Mouse (Mus musculus) layer of hippocampus, adult 11-12 months (tissue): ENCODE results near the gene Rsph6a.

Experiments used
- DNase-seq: peaks from one replicate; pipeline ENCODE4 v3.0.0; 2022; ENCODE audit warnings: low spot score

Rsph6a gene

DNA sequence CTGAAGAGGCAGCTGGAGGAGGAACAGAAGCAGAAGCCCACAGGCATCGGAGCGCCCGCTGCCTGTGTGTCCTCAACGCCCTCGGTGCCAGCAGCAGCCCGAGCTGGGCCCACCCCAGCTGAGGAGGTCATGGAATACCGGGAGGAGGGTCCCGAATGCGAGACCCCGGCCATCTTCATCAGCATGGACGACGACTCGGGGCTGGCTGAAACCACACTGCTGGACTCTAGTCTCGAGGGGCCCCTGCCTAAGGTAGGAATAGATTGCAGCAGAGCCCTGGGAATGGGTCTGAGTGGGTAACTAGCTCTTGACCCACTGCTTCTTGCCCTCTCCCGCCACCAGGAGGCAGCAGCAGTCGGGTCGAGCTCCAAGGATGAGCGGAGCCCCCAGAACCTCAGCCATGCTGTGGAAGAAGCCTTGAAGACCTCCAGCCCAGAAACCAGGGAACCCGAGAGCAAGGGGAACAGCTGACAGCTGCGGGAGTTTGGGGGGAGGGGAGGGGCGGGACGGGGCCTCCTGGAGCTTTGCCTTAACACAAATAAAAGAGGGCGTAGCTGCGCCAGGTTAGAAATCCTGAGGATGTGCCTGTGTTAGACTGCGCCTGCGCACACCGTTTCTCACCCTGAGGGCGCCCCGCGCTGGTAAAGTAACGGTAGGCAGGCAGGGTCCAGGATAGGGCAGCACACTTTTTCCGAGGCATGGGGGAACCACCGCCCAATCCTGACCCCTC, at the start of gene Rsph6a:
Rsph6a (plus strand) TSS at position 644 of the 730 bp plus-strand sequence.
- peak; percentile 55 for DNase-seq

DNA sequence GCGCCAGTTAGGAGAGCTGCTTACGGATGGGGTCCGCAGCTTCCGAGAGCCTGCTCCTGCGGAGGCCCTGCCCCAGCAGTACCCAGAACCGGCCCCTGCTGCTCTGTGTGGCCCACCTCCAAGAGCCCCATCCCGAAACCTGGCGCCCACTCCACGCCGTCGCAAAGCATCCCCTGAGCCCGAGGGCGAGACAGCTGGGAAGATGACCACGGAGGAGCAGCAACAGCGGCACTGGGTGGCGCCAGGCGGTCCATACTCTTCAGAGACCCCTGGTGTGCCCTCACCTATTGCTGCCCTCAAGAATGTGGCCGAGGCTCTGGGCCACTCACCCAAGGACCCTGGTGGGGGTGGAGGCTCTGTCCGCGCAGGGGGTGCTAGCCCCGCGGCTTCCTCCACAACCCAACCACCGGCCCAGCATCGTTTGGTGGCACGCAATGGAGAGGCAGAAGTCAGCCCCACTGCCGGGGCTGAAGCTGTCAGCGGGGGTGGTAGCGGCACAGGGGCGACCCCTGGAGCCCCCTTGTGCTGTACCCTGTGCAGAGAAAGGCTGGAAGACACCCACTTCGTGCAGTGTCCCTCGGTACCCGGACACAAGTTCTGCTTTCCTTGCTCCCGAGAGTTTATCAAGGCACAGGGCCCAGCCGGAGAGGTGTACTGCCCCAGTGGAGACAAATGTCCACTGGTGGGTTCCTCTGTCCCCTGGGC, 48.9 kb upstream of the Rsph6a start:
- no peak for DNase-seq

DNA sequence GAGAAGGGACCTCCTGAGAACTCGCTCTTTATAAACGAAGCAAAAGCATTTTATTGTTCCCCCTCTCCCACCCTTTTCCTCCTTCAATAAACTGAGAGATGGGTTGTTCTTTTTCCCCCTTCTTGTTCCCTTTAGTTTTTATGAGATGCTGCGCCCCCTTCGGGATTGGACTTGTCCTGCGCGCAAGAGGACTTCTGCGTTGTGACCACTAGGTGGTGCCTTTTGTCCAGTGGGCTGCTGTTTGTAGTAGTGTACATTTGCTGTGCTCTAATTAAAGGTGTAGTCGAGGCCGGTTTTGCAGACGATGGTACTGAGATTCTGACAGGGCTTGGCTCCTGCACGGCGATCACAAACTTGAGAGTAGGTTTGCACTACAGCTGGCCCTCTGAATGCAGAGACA, 48.0 kb upstream of the Rsph6a start:
- DNase-seq, result peak; percentile 92

DNA sequence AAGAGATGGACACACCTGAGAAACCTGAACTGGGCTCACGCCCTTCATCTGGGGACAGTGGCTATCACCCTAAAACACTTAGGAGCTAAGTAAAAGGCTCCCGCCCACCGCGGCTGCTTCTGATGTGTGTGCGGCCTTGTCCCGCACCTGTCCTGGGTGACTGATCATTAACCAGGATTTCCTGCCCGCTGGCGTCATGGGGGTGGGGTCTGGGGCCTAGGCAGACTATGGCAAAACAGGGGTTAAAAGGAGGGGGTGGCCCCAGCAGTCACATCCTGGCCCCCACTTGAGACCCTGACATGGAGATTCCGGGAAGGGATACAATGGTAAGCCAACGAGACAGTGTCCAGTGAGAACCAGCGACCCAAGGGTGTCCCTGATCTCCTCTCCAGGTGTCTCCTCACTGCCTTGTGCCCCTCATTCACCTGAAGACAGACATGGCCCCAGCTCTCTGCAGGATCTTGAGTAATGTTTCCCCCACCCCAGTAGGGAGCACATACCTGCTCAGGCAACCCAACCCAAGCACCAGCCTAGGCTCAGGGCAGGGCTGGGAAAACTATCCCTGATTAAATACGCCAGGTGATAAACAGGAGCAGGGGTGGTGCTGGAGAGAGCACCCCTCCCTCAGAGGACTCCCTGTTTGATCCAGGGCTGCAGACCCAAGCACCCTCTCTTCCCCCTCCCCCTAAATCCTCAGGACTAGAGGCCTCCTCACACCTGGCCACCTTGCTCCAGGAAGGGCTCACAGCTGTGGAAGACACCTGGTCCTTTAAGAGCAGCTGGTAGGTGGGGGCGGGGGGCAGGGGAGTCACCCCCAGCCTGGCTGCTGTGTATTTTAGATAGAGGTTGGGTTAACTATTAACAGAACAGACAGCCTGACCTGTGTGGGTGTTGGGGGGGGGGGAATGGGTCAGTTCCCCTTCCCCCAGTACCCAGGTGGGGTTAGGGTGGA, 47.2 kb upstream of the Rsph6a start:
- no peak for DNase-seq

DNA sequence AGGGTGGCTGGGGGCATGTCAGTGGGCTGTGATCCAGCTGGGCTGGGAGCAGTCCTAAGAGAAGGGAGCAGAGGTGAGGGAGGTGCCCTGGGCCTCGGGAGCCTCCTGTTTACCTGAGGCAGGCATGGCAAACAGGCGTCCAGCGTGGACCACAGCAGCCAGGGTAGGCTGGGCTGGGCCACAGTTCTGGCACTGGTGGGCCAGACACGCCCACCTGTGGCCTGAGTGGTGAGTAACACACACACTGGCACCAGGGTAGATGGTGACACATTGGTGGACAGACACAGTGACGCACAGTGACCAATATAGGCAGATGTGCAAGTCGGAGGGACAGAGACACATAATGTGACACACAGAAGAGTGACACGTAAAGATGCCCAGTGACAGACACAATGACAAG, 43.9 kb upstream of the Rsph6a start:
- DNase-seq, result no peak

DNA sequence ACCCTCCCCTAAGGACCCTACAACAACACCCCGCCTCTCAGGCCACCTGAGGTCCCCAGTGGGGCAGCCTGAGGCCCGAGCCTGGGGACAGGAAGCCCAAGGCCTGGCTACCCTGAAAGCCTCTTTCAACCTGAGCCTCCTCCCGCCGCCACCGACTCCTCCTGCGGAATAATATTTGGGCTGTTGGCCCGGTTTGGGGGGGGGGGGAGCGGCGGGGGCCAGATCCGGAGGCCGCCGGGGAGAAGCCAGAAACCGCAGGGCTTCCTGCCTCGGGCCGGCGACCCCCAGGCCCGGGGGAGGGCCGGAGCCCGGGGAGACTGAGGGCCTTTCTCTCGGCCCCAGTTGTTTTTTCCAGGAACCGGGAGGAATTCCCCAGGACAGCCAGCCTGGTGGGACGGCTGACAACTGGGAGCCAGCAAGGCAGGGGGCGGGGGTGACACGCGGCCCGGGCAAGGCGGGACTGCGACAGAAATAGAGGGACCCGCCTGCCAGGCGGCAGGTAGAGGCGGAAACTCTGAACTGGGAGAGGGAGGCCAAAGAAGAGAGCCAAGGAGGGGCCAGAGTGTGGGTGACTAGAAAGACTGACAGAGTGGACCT, 42.4 kb upstream of the Rsph6a start:
- DNase-seq, result no peak

DNA sequence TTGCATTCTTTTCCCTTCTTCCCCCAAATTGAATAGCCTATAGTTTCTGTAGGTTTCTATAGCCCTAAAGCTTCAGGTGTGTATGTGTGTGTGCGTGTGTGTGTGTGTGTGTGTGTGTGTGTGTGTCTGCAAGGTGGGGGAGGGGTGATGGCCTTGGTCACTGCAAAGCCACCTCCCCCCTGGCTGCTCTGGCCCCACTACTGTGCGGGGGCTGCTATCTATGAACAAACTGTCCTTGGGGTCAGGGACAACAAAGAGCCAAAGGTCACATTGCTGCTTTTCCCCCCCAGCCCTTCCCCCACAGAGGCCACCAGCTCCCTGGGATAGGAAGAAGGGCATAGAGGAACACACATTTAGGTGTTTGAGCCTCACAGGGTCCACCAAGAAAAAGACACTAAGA, 41.6 kb upstream of the Rsph6a start:
- DNase-seq, result no peak

DNA sequence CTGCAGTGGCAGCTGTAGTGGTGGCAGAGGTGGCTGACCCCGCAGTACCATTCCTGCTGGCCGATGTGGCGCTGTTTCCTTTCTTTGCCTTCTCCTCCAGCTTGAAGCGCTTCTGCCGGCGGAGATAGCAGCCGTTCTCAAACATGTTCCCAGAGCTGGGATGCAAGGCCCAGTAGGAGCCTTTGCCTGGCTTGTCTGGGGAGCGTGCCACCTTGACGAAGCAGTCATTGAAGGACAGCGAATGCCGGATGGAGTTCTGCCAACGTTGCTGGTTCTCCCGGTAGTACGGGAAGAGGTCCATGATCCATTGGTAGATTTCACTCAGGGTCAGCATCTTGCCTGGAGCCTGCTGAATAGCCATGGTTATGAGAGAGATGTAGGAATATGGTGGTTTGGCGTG, 40.0 kb upstream of the Rsph6a start:
- DNase-seq, result no peak

DNA sequence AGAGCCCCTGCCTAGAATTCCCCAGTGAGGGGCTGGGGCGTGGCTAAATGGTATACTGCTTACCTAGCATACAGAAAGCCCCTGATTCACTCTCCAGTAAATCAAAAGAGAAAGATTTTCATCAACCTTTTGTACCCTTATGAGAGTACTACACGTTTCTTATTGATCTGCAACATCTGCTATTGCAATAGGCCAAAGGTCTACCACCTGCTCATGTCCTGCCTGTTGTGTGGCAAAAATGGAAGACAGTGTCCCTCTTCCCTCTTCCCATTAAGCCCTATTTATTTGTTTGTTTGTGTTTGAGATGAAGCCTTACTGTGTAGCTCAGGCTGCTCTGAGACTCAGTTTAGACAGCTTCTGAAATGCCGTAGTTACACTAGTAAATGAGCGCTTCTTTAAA, 38.4 kb upstream of the Rsph6a start:
- no peak for DNase-seq

DNA sequence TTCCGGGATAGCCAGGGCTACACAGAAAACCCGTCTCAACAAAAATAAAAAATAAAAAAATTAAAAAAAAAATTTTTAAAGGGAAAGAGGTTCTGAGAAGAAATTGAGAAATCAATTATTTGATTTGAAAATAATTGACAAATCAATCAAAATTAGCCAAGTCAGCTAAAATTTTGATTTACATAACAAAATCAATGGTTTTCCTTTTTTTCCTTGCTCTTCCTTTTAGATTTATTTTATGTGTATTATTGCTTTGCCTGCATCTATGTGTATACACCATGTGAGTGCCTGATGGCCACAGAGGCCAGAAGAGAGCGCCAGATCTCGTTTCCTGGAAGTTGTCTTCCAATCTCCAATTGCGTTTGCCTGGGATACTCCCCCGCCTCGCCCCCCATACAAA, 36.6 kb upstream of the Rsph6a start:
- no peak for DNase-seq

DNA sequence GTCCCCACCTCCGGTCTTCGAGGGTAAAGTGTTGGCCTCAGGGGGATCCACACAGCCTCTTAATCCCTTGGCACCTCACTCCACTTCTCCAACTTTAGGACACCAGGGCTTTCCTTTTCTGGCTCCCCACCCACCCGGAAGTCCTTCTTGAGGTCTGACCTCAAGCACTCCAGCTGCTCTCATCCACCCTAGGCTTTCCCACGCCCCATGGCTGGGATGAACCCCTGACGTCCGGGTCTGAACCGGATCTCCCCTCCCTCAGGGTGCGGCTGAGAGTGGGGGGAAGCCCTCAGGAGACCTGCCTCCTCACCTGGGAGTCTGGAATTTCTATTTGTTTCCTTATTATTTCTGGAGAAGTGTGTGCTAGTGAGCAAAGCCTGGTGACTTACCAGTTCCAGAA, 33.4 kb upstream of the Rsph6a start:
- no peak for DNase-seq

DNA sequence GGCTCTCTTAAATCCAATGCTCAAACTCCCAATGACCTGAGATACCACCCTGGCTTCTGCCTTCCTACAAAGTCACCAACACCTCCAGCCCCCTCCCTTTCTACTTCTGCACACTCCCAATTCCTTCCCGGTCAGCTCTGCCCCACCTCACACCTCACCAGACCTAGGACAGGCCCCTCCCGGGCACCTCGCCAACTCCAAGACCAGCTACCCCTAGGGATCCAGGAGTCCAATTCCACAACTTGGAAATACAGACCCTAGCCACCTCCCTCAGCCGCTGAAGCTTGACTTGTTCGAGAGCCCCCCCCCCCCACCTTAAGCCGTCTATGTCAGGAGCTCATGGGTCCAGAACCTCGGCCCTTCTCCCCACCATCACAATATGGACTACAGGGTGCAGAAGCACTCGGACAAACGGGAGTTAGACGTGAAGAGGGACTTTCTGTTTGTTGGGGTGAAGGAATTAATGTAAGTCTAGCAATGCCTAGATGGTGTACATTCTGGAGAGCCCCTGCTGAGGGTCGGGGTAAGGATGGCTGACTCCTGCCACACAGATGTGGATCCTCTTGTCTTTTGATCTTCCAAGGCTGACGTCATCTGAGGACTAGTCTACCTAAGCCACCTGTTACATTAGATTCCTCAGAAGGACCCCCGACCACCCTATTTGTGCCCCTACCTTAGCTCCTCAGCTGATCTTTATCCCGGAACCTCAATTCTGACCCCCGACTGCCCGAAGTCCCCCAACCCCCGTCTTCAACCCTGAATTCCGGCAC, 32.1 kb upstream of the Rsph6a start:
- no peak for DNase-seq

DNA sequence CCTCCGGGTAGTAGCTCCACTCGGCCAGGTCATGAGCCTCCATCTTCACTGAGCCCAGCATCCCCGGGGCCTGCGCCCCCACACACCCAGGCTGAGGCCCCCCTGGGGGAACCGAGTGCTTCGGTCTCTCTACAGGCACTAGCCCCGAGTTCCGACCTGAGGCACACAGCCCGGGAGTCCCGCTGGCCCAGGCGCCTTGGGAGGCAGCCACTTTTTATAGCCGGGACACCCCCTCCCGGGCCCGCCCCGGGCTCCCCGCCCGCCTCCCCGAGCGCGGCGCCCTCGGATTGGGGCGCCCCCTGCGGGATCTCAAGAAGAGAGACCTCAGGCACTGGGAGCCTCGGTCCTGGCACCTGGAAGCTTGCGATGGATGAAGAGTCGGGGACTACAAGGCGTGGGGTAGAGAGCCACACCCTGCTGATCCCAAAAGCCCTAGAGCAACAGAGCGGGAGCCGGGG, 31.1 kb upstream of the Rsph6a start, which contains the start of gene Foxa3:
Foxa3 (minus strand) TSS at position 182 of the 458 bp plus-strand sequence.
- peak; percentile 39 for DNase-seq

DNA sequence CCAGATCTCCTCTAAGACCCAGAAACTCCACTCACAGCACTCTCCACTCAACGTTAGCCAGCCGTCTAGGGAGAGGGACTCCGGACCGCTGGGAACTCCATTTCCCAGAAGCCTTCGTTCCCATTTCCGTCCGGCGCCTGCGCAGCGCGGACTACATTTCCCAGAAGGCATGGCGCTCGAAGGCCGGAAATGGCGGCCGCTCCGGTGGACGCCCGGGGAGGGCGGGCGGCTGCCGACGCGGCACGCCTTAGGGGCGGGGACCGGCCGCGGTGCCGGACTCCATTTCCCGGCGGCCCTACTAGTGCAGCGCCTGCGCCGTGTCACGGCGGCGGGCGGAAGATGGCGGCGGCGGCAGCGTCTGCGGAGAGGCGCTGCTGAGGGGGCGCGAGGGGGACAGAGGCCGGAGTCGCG, 30.4 kb upstream of the Rsph6a start, which contains the start of gene Sympk:
Sympk (plus strand) TSS at position 282 of the 411 bp plus-strand sequence.
- DNase-seq, result peak; percentile 94

DNA sequence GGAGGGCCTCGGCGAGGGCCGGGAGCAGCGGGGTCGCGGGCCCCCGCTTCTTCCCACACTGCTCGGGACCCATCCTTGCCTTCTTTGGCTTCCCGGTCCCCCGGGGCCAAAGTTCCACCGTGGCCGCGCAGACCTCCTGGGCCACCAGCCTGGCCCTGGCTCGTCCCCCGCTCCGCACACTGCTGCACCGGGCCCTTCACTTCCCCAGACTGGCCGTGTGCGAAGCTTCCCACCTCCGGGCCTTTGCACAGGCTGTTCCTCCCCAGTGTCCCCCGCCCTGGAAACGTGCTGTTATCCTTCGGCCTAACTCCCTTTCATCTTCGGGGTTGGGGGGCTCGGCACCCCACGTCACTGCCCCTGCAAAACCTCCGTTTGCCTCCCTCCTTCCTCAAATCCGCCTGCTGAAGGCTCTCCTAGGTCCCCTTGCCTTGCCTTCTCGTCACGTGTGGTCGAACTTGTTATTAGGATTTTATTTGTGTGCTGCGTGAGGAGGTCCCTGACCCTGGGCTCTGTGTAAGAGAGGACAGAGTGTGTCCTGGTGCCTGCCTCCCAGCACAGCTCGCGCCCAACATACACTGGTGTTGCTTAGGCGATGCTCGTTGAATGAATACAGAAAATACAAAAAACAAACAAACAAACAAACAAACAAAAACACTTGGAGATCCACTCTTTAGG, 29.8 kb upstream of the Rsph6a start:
- peak; percentile 42 for DNase-seq

DNA sequence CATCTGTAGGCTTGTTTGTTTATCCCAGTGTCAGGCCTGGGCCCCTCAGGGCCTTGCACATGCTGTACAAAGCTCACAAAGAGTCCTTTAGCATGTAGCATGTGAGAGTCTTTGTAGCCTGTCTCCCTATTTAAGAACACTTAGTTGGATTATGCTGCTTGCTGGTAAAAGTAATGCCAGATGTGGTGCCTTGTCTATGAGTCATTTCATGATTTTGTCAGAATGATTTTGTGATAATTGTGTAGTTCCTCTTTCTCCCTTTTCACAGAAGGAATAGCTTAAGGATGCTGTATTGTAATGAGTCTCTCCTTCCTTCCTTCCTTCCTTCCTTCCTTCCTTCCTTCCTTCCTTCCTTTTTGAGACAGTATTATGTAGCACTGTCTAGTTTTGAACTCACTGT, 26.4 kb upstream of the Rsph6a start:
- no peak for DNase-seq

DNA sequence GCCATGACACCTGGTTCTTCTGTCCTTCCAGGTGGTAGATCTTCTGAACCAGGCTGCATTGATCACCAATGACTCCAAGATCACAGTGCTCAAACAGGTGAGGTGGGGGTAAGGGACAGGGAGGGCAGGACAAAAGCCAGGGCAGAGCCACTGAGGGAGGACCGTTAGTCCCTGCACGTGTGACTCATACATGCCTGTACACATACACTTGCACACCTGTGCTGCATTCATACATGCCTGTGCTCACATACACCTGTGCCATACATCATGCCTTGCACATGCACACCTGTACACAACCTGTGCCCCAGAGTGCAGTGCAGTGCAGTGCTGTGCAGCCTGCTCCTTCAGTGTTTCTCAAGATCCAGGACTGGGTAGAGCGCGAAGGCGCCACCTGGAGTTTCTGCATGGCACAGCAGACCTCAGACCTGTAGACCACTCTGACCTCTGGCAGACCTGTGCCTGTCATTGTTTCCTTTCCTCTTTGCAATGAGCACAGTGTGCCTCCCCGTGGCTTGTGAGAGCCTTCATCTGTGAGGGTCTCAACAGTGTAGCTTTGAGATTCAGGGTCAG, 25.3 kb upstream of the Rsph6a start:
- no peak for DNase-seq

DNA sequence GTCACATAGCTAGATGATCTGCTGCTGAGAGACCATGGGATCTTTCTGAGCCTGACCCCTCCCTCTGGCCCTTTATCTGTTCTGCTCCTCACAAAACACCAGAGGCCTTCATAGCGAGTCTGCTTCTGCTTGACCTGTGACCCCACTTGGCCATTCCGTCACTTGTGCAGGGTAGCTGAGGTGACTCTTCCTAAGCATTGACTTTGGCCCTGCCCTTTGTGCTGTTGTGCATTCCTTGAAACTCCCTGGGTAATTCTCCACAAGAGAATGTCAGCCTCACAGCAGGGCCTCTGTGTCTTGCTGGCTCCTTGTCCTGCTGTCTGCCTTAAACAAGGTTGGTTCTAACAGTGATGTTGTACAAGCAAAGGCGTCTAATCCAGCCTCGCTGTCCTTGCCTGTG, 22.8 kb upstream of the Rsph6a start:
- DNase-seq, result no peak

DNA sequence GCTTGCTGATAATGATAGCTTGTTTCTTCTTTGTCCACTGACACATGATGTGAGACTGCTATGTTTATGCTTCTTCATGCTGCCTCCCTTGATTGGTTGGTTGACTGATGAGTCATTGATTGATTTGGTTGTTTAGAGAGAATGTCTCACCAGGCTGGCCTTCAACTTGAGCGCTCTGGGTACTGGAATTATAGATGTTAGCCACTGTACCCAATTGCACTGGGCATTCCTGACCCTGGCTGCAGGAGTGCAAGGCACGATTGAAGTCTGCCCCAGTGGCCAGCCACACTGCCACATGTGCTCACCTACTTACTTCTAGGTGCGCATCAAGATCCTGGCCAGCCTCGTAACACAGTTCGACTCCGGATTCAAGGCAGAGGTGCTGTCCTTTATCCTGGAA, 9.9 kb upstream of the Rsph6a start:
- DNase-seq, result no peak
